Mouse (Mus musculus) midbrain, embryonic 16.5 days (tissue): ENCODE results near the gene 3830406C13Rik. TPM values are rescaled to one million over a fixed set of nuclear protein-coding genes. Genes with fewer than 3 reads are reported as not detected.
A peak's percentile ranks its signal among the peaks of the same experiment; 100 is the strongest.
"Not testable (repeated sequence)": the region's sequence is repeated elsewhere in the genome, so short reads cannot be mapped to it uniquely, and the experiment has no call there.

ENCODE experiments used
- ATAC-seq: fragments of 200-750 bp; cut with Nextera tagmentation; 2 replicates; pipeline ENCODE4 v1.8.0; 2017; ENCODE audit warnings: moderate TSS enrichment
- H3K27ac ChIP-seq: fragments of 300-500 bp; sonication (generic); 2 replicates; pipeline ENCODE4 v1.5.1; 2014; ENCODE audit warnings: mild to moderate bottlenecking, low read length, mixed read lengths
- H3K27me3 ChIP-seq: fragments of 300-500 bp; sonication (generic); 2 replicates; pipeline ENCODE4 v1.6.1; 2014; ENCODE audit warnings: low read depth, low read length, mixed read lengths; ENCODE audit not compliant: control insufficient read depth, insufficient read depth
- H3K36me3 ChIP-seq: fragments of 300-500 bp; sonication (generic); 2 replicates; pipeline ENCODE4 v1.6.1; 2014; ENCODE audit warnings: mild to moderate bottlenecking, low read length, moderate library complexity, mixed read lengths; ENCODE audit not compliant: control insufficient read depth, insufficient read depth
- H3K4me1 ChIP-seq: fragments of 300-500 bp; sonication (generic); 2 replicates; pipeline ENCODE4 v1.6.1; 2014; ENCODE audit warnings: mild to moderate bottlenecking, low read length, mixed read lengths; ENCODE audit not compliant: control insufficient read depth, insufficient read depth
- H3K4me2 ChIP-seq: fragments of 300-500 bp; sonication (generic); 2 replicates; pipeline ENCODE4 v1.6.1; 2014; ENCODE audit warnings: mild to moderate bottlenecking, low read length, mixed read lengths
- H3K4me3 ChIP-seq: fragments of 300-500 bp; sonication (generic); 2 replicates; pipeline ENCODE4 v1.5.1; 2014; ENCODE audit warnings: low read depth, mild to moderate bottlenecking, low read length, moderate library complexity, mixed read lengths
- H3K9ac ChIP-seq: fragments of 300-500 bp; sonication (generic); 2 replicates; pipeline ENCODE4 v1.6.1; 2014; ENCODE audit warnings: low read depth, low read length, mixed read lengths
- H3K9me3 ChIP-seq: fragments of 300-500 bp; sonication (generic); replicated peaks from 2 replicates; pipeline ENCODE4 v1.6.1; 2014; ENCODE audit warnings: mild to moderate bottlenecking, low read length, mixed read lengths; ENCODE audit not compliant: control insufficient read depth, poor library complexity, severe bottlenecking
- WGBS: fragments of 180-500 bp; shearing (Covaris S2); extraction: QIAGEN DNeasy Blood & Tissue Kit; methylation state at CpG from one replicate; pipeline ENCODE4 v1.1.7; 2014; 5-methylcytosine and 5-hydroxymethylcytosine counted together
- polyA plus RNA-seq: library from polyadenylated mRNA; unstranded; fragments of >200 nt; fragmentation: Nextera tagmentation; extraction: Ambion mirVana; gene quantifications from 2 replicates; pipeline ENCODE4 v1.2.1, GENCODE M21; 2015

3830406C13Rik gene
- 34.0 and 40.1 TPM in 2 replicates for polyA plus RNA-seq

- WGBS = under 1% methylated on average over 48 of the region's 48 CpGs
- no peaks in the 10 kb centered on the region for H3K27me3 ChIP-seq
- peak; percentile 99 for ATAC-seq
These were observed at the start of gene 3830406C13Rik for GRCm38 (mm10) chr14:12284141-12284912. TSS of gene 3830406C13Rik (plus strand) at chr14:12284173.

GRCm38 (mm10) chr14:12243726-12244125, 40.2 kb upstream of the 3830406C13Rik start:
- no peaks in the 10 kb centered on the region for H3K4me1 ChIP-seq
- H3K9me3 ChIP-seq = no peaks in the 10 kb centered on the region
- no peak overlapping the region for H3K9ac ChIP-seq
- H3K27me3 ChIP-seq = no peaks in the 10 kb centered on the region
- H3K36me3 ChIP-seq = 0 out of 2 replicates have a peak, but pooled peaks cover 2% of the 10 kb centered on the region
- H3K27ac ChIP-seq = no peak overlapping the region
- no peak for ATAC-seq
- H3K4me2 ChIP-seq = no peak overlapping the region
- no peak overlapping the region for H3K4me3 ChIP-seq
- 78% methylated on average over 4 of the region's 4 CpGs for WGBS

More at GRCm38 (mm10) chr14:12284141-12284912, at the start of gene 3830406C13Rik:
- H3K27ac ChIP-seq = peak within 1 kb of the TSS; percentile 81
- H3K9me3 ChIP-seq = no peaks in the 10 kb centered on the region
- H3K4me1 ChIP-seq = no peaks in the 10 kb centered on the region; the same call in 1 of the 2 replicates
- H3K36me3 ChIP-seq = no peaks in the 10 kb centered on the region
- peak within 1 kb of the TSS; percentile 90 for H3K9ac ChIP-seq
- H3K4me2 ChIP-seq = peak within 1 kb of the TSS; percentile 88
- H3K4me3 ChIP-seq = peak within 1 kb of the TSS; percentile 85

GRCm38 (mm10) chr14:12276031-12276430, 7.9 kb upstream of the 3830406C13Rik start:
- H3K4me2 ChIP-seq = no peak overlapping the region
- no peak overlapping the region for H3K9ac ChIP-seq
- no peaks in the 10 kb centered on the region for H3K36me3 ChIP-seq
- H3K4me1 ChIP-seq = no peaks in the 10 kb centered on the region
- H3K27me3 ChIP-seq = no peaks in the 10 kb centered on the region
- H3K9me3 ChIP-seq = no peaks in the 10 kb centered on the region
- H3K4me3 ChIP-seq = no peak overlapping the region
- no peak for ATAC-seq
- 63% methylated on average over 3 of the region's 3 CpGs for WGBS
- no peak overlapping the region for H3K27ac ChIP-seq

GRCm38 (mm10) chr14:12283641-12284040, 332 bp upstream of the 3830406C13Rik start, which contains the start of gene Gm49355:
TSS of gene Gm49355 (plus strand) at chr14:12283976.
- WGBS = 82% methylated on average over 6 of the region's 6 CpGs
- no peak; the same call in 1 of the 2 replicates for ATAC-seq

GRCm38 (mm10) chr14:12289747-12290146, 5.8 kb downstream of the 3830406C13Rik start:
- not testable (repeated sequence) for H3K36me3 ChIP-seq, H3K27me3 ChIP-seq, H3K27ac ChIP-seq, H3K4me1 ChIP-seq, H3K9ac ChIP-seq, H3K9me3 ChIP-seq, H3K4me3 ChIP-seq, H3K4me2 ChIP-seq, ATAC-seq

More at GRCm38 (mm10) chr14:12283641-12284040, 332 bp upstream of the 3830406C13Rik start, which contains the start of gene Gm49355:
- H3K4me1 ChIP-seq = no peaks in the 10 kb centered on the region; the same call in 1 of the 2 replicates
- H3K27ac ChIP-seq = peak within 1 kb of the TSS; percentile 81
- no peaks in the 10 kb centered on the region for H3K9me3 ChIP-seq
- peak within 1 kb of the TSS; percentile 90 for H3K9ac ChIP-seq
- peak within 1 kb of the TSS; percentile 85 for H3K4me3 ChIP-seq
- H3K36me3 ChIP-seq = no peaks in the 10 kb centered on the region
- H3K27me3 ChIP-seq = no peaks in the 10 kb centered on the region
- peak within 1 kb of the TSS; percentile 88 for H3K4me2 ChIP-seq

- Histone ChIP-seq H3K36me3 (no peaks in the 10 kb centered on the region; the same call in 1 of the 2 replicates), H3K4me3 (no peak overlapping the region), H3K4me1 (no peaks in the 10 kb centered on the region), H3K9ac (no peak overlapping the region), H3K9me3 (no peaks in the 10 kb centered on the region), H3K4me2 (no peak overlapping the region), H3K27ac (no peak overlapping the region), H3K27me3 (no peaks in the 10 kb centered on the region)
- 93% methylated on average over 7 of the region's 7 CpGs for WGBS
- no peak for ATAC-seq
These were observed 12.4 kb downstream of the 3830406C13Rik start for GRCm38 (mm10) chr14:12296391-12296790.

- no peak for ATAC-seq
- Histone ChIP-seq H3K27me3 (no peaks in the 10 kb centered on the region), H3K27ac (no peak overlapping the region), H3K36me3 (no peaks in the 10 kb centered on the region; the same call in 1 of the 2 replicates), H3K4me1 (no peaks in the 10 kb centered on the region), H3K9ac (no peak overlapping the region), H3K4me2 (no peak overlapping the region), H3K9me3 (no peaks in the 10 kb centered on the region), H3K4me3 (no peak overlapping the region)
These were observed 15.2 kb downstream of the 3830406C13Rik start for GRCm38 (mm10) chr14:12299171-12299570.

- no peaks in the 10 kb centered on the region for H3K9me3 ChIP-seq
- WGBS = 21% methylated on average over 6 of the region's 6 CpGs
- H3K27ac ChIP-seq = no peak overlapping the region
- H3K4me2 ChIP-seq = no peak overlapping the region
- H3K27me3 ChIP-seq = no peaks in the 10 kb centered on the region
- H3K4me3 ChIP-seq = no peak overlapping the region
- no peak overlapping the region for H3K9ac ChIP-seq
- no peak for ATAC-seq
- no peaks in the 10 kb centered on the region for H3K4me1 ChIP-seq
- no peaks in the 10 kb centered on the region; the same call in 1 of the 2 replicates for H3K36me3 ChIP-seq
These were observed 15.7 kb downstream of the 3830406C13Rik start for GRCm38 (mm10) chr14:12299654-12300053.

GRCm38 (mm10) chr14:12300275-12300674, 16.3 kb downstream of the 3830406C13Rik start:
- H3K36me3 ChIP-seq = no peaks in the 10 kb centered on the region; the same call in 1 of the 2 replicates
- no peak overlapping the region for H3K4me2 ChIP-seq
- H3K4me3 ChIP-seq = no peak overlapping the region
- H3K27ac ChIP-seq = no peak overlapping the region
- H3K9me3 ChIP-seq = no peaks in the 10 kb centered on the region
- no peaks in the 10 kb centered on the region for H3K27me3 ChIP-seq
- H3K9ac ChIP-seq = no peak overlapping the region
- H3K4me1 ChIP-seq = no peaks in the 10 kb centered on the region
- ATAC-seq = no peak
- 72% methylated on average over 4 of the region's 4 CpGs for WGBS
